Mouse (Mus musculus): ENCODE measurements around the gene Ikbip. TPM values are rescaled to one million over a fixed set of nuclear protein-coding genes. Genes with fewer than 3 reads are reported as not detected.

Gene Ikbip
- polyA plus RNA-seq, 1 experiment from 2014 or later, result 18.7 TPM

- H3K36me3 ChIP-seq (ENCODE audit: control insufficient read depth, insufficient read depth, low read length), result peaks cover 7% of the 10 kb centered on the region
- no peaks in the 10 kb centered on the region for H3K27me3 ChIP-seq (ENCODE audit: control insufficient read depth, insufficient read depth, low read length)
- H3K9ac ChIP-seq (replicated peaks; ENCODE audit: low read depth, low read length), result no peak overlapping the region
- 76% methylated on average over 10 of the region's 10 CpGs for WGBS
- ATAC-seq (ENCODE audit: low read depth), result no peak
- no peak overlapping the region for H3K4me3 ChIP-seq (ENCODE audit: low read depth, low read length)
- H3K4me2 ChIP-seq (ENCODE audit: low read depth, low read length), result no peak overlapping the region
- H3K27ac ChIP-seq (ENCODE audit: low read depth, low read length), result no peak overlapping the region
- no peaks in the 10 kb centered on the region for H3K9me3 ChIP-seq (ENCODE audit: control insufficient read depth, low read length)
- H3K4me1 ChIP-seq (ENCODE audit: control insufficient read depth, insufficient read depth, low read length), result no peaks in the 10 kb centered on the region
Observed at GRCm38 (mm10) chr10:91142654-91143191, 60.0 kb downstream of the Ikbip start.

DNA sequence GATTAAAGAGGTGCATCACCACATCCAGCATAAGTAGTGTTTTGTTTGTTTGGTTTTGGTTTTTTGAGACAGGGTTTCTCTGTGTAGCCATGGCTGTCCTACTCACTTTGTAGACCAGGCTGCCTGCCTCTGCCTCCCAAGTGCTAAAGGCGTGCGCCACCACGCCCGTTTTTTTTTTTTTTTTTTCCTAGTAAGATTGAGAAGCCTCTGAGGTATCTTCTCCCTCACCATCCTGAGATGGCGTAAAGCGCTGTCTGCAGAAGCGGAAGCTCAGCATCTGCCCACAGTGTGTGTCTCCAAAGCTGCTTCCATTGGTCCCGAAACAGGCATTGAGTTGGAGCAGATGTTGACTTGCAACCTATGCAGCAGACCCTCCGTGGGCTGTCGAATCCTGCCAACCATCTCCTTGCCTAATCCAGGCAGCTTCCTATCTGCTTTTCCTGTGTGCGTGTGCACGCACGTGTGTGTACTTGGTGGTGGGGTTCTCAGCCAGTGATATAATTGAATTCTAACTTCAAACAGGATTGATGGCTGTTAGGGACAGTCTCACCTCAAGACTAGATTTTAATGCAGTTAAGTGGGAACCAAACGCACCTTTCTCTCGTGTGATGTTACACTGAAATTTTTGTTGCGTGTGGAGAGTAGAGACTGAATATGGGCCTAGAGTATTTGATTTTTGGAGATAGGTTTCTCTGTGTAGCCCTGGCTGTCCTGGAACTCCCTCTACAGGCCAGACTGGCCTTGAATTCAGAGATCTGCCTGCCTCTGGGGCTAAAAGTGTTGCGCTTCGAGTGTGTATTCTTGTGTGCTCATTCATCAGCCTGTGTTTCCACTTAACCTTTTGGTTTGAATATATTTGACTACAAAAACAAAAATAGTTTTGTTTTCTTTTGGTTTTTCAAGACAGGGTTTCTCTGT, 60.8 kb downstream of the Ikbip start:
- H3K4me2 ChIP-seq (ENCODE audit: low read depth, low read length), result no peak overlapping the region
- WGBS, result 78% methylated on average over 18 of the region's 18 CpGs
- no peak for ATAC-seq (ENCODE audit: low read depth)

GRCm38 (mm10) chr10:91145413-91145812, 62.7 kb downstream of the Ikbip start:
- H3K4me3 ChIP-seq (ENCODE audit: low read depth, low read length), result no peak overlapping the region
- peaks cover 17% of the 10 kb centered on the region for H3K36me3 ChIP-seq (ENCODE audit: control insufficient read depth, insufficient read depth, low read length)
- no peak overlapping the region for H3K9ac ChIP-seq (replicated peaks; ENCODE audit: low read depth, low read length)
- no peaks in the 10 kb centered on the region for H3K4me1 ChIP-seq (ENCODE audit: control insufficient read depth, insufficient read depth, low read length)
- ATAC-seq (ENCODE audit: low read depth), result no peak
- 97% methylated on average over 7 of the region's 7 CpGs for WGBS
- no peaks in the 10 kb centered on the region for H3K9me3 ChIP-seq (ENCODE audit: control insufficient read depth, low read length)
- H3K27me3 ChIP-seq (ENCODE audit: control insufficient read depth, insufficient read depth, low read length), result no peaks in the 10 kb centered on the region
- H3K4me2 ChIP-seq (ENCODE audit: low read depth, low read length), result no peak overlapping the region
- H3K27ac ChIP-seq (ENCODE audit: low read depth, low read length), result no peak overlapping the region

More for the DNA sequence above, 60.8 kb downstream of the Ikbip start:
- H3K36me3 ChIP-seq (ENCODE audit: control insufficient read depth, insufficient read depth, low read length), result peaks cover 7% of the 10 kb centered on the region
- no peaks in the 10 kb centered on the region for H3K4me1 ChIP-seq (ENCODE audit: control insufficient read depth, insufficient read depth, low read length)
- no peaks in the 10 kb centered on the region for H3K9me3 ChIP-seq (ENCODE audit: control insufficient read depth, low read length)
- H3K27me3 ChIP-seq (ENCODE audit: control insufficient read depth, insufficient read depth, low read length), result no peaks in the 10 kb centered on the region
- H3K4me3 ChIP-seq (ENCODE audit: low read depth, low read length), result no peak overlapping the region
- H3K9ac ChIP-seq (replicated peaks; ENCODE audit: low read depth, low read length), result no peak overlapping the region
- H3K27ac ChIP-seq (ENCODE audit: low read depth, low read length), result no peak overlapping the region

Other genes with a start within 250 kb of the Ikbip start
- 20.4 and 23.2 TPM in 2 replicates for gene Apaf1, start 170 bp upstream of the Ikbip start, polyA plus RNA-seq (2014; fragmentation: Nextera tagmentation; extraction: Ambion mirVana)
- gene Slc25a3, start 41.1 kb downstream of the Ikbip start, polyA plus RNA-seq (2014; fragmentation: Nextera tagmentation; extraction: Ambion mirVana), result 653 and 701 TPM in 2 replicates
- 96.1 and 117 TPM in 2 replicates for gene Tmpo, start 98.4 kb downstream of the Ikbip start, polyA plus RNA-seq (2014; fragmentation: Nextera tagmentation; extraction: Ambion mirVana)

All from neural tube, embryonic 14.5 days (tissue).